Mouse (Mus musculus): ENCODE data around the gene Lyrm1.

- TF ChIP-seq CTCF (IDR thresholded peaks at IDR 0.05; ENCODE audit: low read depth) (no peak), EP300 (IDR thresholded peaks at IDR 0.05; ENCODE audit: low read depth) (no peak)
These were observed 35.1 kb upstream of the Lyrm1 start for GRCm38 (mm10) chr7:119860554-119860953.
